Mouse (Mus musculus): ENCODE data around the gene Lin7a.

- TF ChIP-seq REST (IDR thresholded peaks at IDR 0.05; ENCODE audit: insufficient read depth, insufficient read length), result no peak
- no peak for TF ChIP-seq TCF12 (IDR thresholded peaks at IDR 0.05; ENCODE audit: insufficient read depth, poor library complexity, severe bottlenecking)
- TF ChIP-seq CEBPB (IDR thresholded peaks at IDR 0.05; ENCODE audit: insufficient read depth, poor library complexity, severe bottlenecking), result no peak
- no peak for TF ChIP-seq POLR2A (IDR thresholded peaks at IDR 0.05; ENCODE audit: insufficient read length, low read depth)
- TF ChIP-seq USF1 (IDR thresholded peaks at IDR 0.05; ENCODE audit: low read depth), result no peak
- no peak for TF ChIP-seq MAX (IDR thresholded peaks at IDR 0.05; ENCODE audit: low read depth)
- TF ChIP-seq E2F4 (IDR thresholded peaks at IDR 0.05; ENCODE audit: insufficient read depth), result no peak
- TF ChIP-seq MYOD1 (IDR thresholded peaks at IDR 0.05; ENCODE audit: control insufficient read depth in 1 of 3, insufficient read length in 2 of 3, low read depth in 2 of 3), result no peak
- TF ChIP-seq POLR2AphosphoS2 (IDR thresholded peaks at IDR 0.05; ENCODE audit: insufficient read length, low read depth), result no peak
These were observed 11.1 kb upstream of the Lin7a start for GRCm38 (mm10) chr10:107260428-107260827.

All from myocyte (in vitro differentiated cells).